Mouse (Mus musculus) kidney, adult 8-10 months (tissue): ENCODE measurements around the gene Ess2.

Source experiments
- DNase-seq, 2 experiments: peaks; one replicate each; pipeline ENCODE4 v3.0.0; 2022

Ess2 gene

DNA sequence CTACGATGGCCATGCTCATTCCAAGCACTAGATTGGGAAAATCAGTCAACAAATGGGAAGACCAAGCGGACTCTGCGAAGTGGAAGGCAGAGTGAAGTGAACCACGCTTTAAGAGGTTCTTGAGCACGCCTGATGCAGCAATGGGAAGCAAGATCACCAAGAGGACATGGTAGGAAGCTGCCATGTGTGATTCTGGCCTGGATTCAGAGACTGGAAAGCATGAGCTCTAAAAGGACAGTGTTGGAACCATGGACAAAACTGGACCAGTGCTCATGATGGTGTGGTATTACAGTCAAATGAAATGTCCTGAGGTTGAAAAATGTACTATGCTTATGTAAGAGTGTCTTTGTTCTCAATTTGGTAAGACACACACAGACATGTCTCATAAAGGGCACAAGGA, 59.8 kb downstream of the Ess2 start:
- DNase-seq: no peak
